Mouse (Mus musculus): Measurements from ENCODE around the gene Tmem140.
A peak's percentile ranks its signal among the peaks of the same experiment; 100 is the strongest.

Gene Tmem140

DNA sequence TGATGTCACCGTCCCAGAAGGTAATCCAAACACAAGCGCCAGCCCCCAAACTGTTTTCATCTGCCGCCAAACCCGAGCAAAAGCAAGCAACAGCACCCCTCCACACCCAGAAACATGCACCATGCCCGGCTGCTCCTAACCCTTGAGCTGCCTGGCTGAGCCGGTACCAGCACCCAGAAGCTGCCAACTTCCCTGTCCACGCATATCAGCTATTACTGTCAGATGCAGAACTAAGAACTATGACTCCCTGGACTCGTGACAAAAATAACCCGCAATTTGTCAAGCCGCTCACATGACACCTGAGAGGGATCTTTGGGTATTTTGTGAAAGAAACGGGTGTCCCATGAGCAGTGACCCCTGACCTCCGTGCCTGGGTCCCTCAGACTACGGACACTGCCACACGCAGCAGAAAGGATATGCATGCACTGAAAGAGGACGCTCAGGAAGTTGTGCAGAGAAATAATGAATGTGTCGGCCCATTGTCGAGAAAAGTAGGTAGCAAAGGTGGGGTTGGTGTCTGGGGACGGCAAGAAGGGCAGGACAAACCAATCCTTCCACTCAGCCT, 44.8 kb downstream of the Tmem140 start:
- no peak for DNase-seq (ENCODE audit: low spot score)

DNA sequence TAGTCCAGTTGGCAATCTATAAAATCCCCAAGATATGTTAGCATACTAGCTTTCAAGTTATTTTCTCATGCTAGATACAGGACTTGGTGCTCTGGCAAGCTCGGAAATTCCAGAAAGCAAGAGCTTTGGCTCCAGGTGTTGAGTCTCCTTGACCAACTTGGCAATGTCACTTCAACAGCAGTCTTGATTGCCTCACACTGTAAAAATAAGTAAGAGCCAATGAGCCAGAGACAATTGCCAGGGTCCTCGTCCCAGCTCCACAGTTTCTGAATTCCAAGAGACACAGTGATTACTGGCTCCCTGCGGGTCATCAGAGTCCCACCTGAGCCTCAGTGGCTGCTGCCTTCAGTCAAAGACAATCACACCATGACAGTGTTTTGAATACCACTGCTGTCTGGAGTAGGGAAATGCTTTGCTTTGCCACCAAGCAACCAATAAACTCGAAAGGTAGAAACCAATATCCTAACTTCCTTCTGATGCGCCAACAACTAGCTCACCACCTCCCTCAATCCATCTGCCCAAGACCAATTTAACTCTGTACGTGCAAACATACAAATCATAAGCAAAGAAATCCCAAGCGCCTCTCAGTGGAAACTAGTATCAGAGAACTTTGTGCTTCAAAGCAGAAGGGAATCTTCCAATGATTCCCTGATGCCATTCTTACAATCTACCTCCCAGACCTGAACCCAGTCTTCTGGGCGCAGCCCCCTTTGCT, 46.8 kb downstream of the Tmem140 start:
- DNase-seq (ENCODE audit: low spot score): no peak

DNA sequence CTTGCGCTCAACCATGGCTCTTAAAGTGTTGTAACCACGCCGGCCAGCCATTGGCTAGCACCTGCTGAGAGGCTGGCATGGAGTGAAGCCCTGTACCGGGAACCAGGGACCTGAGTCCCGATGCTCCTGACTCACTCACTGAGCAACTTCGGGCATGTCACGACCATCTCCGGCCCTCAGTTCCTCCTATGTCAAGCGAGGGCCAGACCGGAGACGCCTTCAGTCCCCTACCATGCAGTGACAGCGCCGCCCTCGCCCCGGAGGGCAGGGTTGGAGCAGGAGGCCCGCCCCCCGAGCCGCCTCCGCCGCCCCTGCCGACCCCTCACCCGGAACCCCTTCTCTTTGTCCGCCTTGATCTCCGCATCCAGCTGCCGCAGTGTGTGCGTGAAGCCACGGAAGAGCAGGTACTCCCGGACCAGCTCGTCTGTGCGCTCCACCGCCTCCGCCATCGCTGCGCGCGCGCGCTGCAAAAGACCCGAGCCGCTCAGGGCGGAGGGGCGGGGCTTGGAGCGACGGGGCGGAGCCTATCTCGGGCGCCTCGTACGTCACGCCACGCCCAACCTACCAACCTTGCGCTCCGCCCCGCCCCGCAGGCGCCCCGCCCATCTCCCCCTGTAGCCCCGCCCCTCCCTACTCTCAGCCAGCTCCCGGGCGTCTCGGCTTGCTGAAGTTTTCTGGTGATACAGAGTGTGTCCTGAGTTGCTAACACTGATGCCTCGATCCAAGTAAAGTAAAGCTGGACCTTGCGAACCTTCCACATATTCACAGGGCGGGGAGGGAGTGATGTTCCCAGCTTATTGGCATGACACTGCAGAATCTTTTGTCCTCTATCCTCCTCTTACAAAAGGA, 47.6 kb downstream of the Tmem140 start, which contains the start of gene Wdr91:
Wdr91 (minus strand) TSS at position 506 of the 849 bp plus-strand sequence.
- DNase-seq (ENCODE audit: low spot score): peak; percentile 76

- DNase-seq (ENCODE audit: low spot score): no peak
These were observed 50.5 kb downstream of the Tmem140 start for GRCm38 (mm10) chr6:34913341-34914040.

- DNase-seq (ENCODE audit: low spot score): no peak
These were observed 51.5 kb downstream of the Tmem140 start for GRCm38 (mm10) chr6:34914462-34914861.

DNA sequence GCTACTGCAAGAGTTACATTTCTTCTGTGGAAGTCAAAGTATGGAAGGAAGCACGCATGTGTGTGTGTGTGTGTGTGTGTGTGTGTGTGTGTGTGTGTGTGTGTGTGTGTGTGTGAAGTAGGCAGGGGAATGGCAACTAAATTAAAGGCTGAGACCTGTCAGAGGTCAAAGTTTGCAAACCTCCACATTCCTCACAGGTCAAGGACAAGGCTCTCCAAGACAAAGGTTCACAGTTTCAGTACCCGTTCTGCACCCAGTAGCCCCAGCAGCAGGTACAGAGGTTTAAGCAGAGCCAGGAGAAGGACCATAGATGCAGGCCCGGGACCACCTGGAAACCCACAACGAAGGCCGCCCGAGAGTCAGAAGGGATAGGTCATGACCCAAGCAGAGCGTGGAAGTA, 56.2 kb downstream of the Tmem140 start:
- no peak for DNase-seq (ENCODE audit: low spot score)

DNA sequence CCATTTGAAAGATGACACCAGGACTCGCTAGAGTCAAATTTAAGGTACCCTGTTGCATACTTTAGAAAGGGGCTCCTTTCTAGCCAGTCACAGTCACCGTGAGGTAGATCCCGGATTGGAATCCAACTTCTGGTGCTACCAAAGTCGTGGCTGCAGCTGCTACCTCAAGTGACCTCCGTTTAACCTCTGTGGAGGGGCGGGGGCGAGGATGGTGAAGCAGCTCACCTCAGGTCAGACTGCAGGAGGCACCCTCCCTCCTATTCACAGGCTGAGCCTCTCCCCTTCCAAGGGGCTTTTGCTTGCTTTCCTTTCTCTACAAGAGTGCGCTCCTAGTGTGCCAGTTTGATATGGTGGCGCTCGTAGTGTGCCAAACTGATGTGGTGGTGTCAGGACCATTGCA, 57.0 kb downstream of the Tmem140 start, which contains the start of gene Stra8:
Stra8 (plus strand) TSS at position 208 of the 400 bp plus-strand sequence.
- DNase-seq (ENCODE audit: low spot score): no peak

GRCm38 (mm10) chr6:34920631-34921030, 57.7 kb downstream of the Tmem140 start:
- no peak for DNase-seq (ENCODE audit: low spot score)

DNA sequence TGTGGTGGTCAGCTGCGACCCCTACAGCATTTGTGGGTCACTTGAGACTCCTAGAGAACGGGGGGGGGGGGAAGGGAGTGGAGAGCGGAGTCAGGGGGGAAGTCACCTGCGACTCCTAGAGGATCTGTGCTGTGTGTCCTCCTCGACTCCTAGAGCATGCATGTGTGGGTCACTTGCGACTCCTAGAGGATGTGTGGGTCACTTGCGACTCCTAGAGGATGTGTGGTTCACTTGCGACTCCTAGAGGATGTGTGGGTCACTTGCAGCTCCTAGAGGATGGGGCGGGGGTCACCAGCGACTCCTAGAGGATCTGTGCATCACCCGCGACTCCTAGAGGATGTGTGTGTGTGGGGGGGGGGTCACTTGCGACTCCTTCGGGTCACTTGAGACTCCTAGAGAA, 59.0 kb downstream of the Tmem140 start:
- no peak for DNase-seq (ENCODE audit: low spot score)

Measured in layer of hippocampus, adult 9-10 months (tissue).